Mouse (Mus musculus): ENCODE data around the gene Tuba3a. TPM values are rescaled to one million over a fixed set of nuclear protein-coding genes. Genes with fewer than 3 reads are reported as not detected.

Tuba3a gene
- not detected in 2 replicates for polyA plus RNA-seq (2015; fragmentation: Nextera tagmentation; extraction: Ambion mirVana)

GRCm38 (mm10) chr6:125285890-125286289 is at the start of gene Tuba3a:
Gene Tuba3a (minus strand): TSS chr6:125286042.
- H3K36me3 ChIP-seq (ENCODE audit: control insufficient read depth, insufficient read depth) = no peaks in the 10 kb centered on the region
- no peak within 1 kb of the TSS for H3K4me2 ChIP-seq (ENCODE audit: low read depth, low read length)
- H3K4me3 ChIP-seq (ENCODE audit: low read length) = no peak within 1 kb of the TSS
- ATAC-seq (replicated peaks; ENCODE audit: extremely low read depth, insufficient read depth, low FRiP score) = no peak
- no peak within 1 kb of the TSS for H3K9ac ChIP-seq (ENCODE audit: low read length)
- WGBS = 96% methylated on average over 22 of the region's 22 CpGs
- H3K4me1 ChIP-seq (ENCODE audit: control insufficient read depth, insufficient read depth, low read length) = no peaks in the 10 kb centered on the region
- H3K27ac ChIP-seq (ENCODE audit: low read length) = no peak within 1 kb of the TSS
- H3K27me3 ChIP-seq (ENCODE audit: control insufficient read depth, insufficient read depth, low read length) = peaks cover 3% of the 10 kb centered on the region; the same call in 1 of the 2 replicates
- H3K9me3 ChIP-seq (replicated peaks; ENCODE audit: control insufficient read depth, low read length) = no peaks in the 10 kb centered on the region; the same call in 1 of the 2 replicates

GRCm38 (mm10) chr6:125334356-125334755 is 48.5 kb upstream of the Tuba3a start:
- H3K27ac ChIP-seq (ENCODE audit: low read length) = no peak overlapping the region
- peaks cover 8% of the 10 kb centered on the region; the same call in 1 of the 2 replicates for H3K4me1 ChIP-seq (ENCODE audit: control insufficient read depth, insufficient read depth, low read length)
- ATAC-seq (replicated peaks; ENCODE audit: extremely low read depth, insufficient read depth, low FRiP score) = no peak
- no peak overlapping the region for H3K4me3 ChIP-seq (ENCODE audit: low read length)
- H3K4me2 ChIP-seq (ENCODE audit: low read depth, low read length) = no peak overlapping the region
- H3K9ac ChIP-seq (ENCODE audit: low read length) = no peak overlapping the region
- H3K27me3 ChIP-seq (ENCODE audit: control insufficient read depth, insufficient read depth, low read length) = no peaks in the 10 kb centered on the region
- H3K9me3 ChIP-seq (replicated peaks; ENCODE audit: control insufficient read depth, low read length) = no peaks in the 10 kb centered on the region
- no peaks in the 10 kb centered on the region for H3K36me3 ChIP-seq (ENCODE audit: control insufficient read depth, insufficient read depth)
- 71% methylated on average over 2 of the region's 2 CpGs for WGBS

GRCm38 (mm10) chr6:125333112-125333899 is 47.5 kb upstream of the Tuba3a start:
- H3K9me3 ChIP-seq (replicated peaks; ENCODE audit: control insufficient read depth, low read length) = no peaks in the 10 kb centered on the region
- H3K27ac ChIP-seq (ENCODE audit: low read length) = no peak overlapping the region
- H3K4me1 ChIP-seq (ENCODE audit: control insufficient read depth, insufficient read depth, low read length) = peaks cover 8% of the 10 kb centered on the region; the same call in 1 of the 2 replicates
- H3K27me3 ChIP-seq (ENCODE audit: control insufficient read depth, insufficient read depth, low read length) = no peaks in the 10 kb centered on the region
- H3K4me3 ChIP-seq (ENCODE audit: low read length) = no peak overlapping the region
- no peak overlapping the region for H3K9ac ChIP-seq (ENCODE audit: low read length)
- 67% methylated on average over 14 of the region's 14 CpGs for WGBS
- H3K36me3 ChIP-seq (ENCODE audit: control insufficient read depth, insufficient read depth) = no peaks in the 10 kb centered on the region
- ATAC-seq (replicated peaks; ENCODE audit: extremely low read depth, insufficient read depth, low FRiP score) = no peak
- no peak overlapping the region for H3K4me2 ChIP-seq (ENCODE audit: low read depth, low read length)

- 1% methylated on average over 39 of the region's 39 CpGs for WGBS
- H3K27ac ChIP-seq (ENCODE audit: low read length) = peak overlapping the region; percentile 52; the same call in 1 of the 2 replicates
Observed at GRCm38 (mm10) chr6:125330626-125331326, 44.9 kb upstream of the Tuba3a start.

GRCm38 (mm10) chr6:125328243-125328642 is 42.4 kb upstream of the Tuba3a start:
- H3K27ac ChIP-seq (ENCODE audit: low read length) = no peak overlapping the region
- H3K4me3 ChIP-seq (ENCODE audit: low read length) = no peak overlapping the region
- peaks cover 12% of the 10 kb centered on the region; the same call in 1 of the 2 replicates for H3K4me1 ChIP-seq (ENCODE audit: control insufficient read depth, insufficient read depth, low read length)
- no peak for ATAC-seq (replicated peaks; ENCODE audit: extremely low read depth, insufficient read depth, low FRiP score)
- 78% methylated on average over 5 of the region's 5 CpGs for WGBS
- no peaks in the 10 kb centered on the region; the same call in 1 of the 2 replicates for H3K27me3 ChIP-seq (ENCODE audit: control insufficient read depth, insufficient read depth, low read length)
- no peak overlapping the region for H3K4me2 ChIP-seq (ENCODE audit: low read depth, low read length)
- no peaks in the 10 kb centered on the region for H3K36me3 ChIP-seq (ENCODE audit: control insufficient read depth, insufficient read depth)
- no peak overlapping the region for H3K9ac ChIP-seq (ENCODE audit: low read length)
- H3K9me3 ChIP-seq (replicated peaks; ENCODE audit: control insufficient read depth, low read length) = no peaks in the 10 kb centered on the region

More at GRCm38 (mm10) chr6:125330626-125331326, 44.9 kb upstream of the Tuba3a start:
- H3K4me2 ChIP-seq (ENCODE audit: low read depth, low read length) = peak overlapping the region; percentile 83
- no peaks in the 10 kb centered on the region for H3K9me3 ChIP-seq (replicated peaks; ENCODE audit: control insufficient read depth, low read length)
- no peaks in the 10 kb centered on the region for H3K27me3 ChIP-seq (ENCODE audit: control insufficient read depth, insufficient read depth, low read length)
- peaks cover 8% of the 10 kb centered on the region; the same call in 1 of the 2 replicates for H3K4me1 ChIP-seq (ENCODE audit: control insufficient read depth, insufficient read depth, low read length)
- no peaks in the 10 kb centered on the region for H3K36me3 ChIP-seq (ENCODE audit: control insufficient read depth, insufficient read depth)
- H3K4me3 ChIP-seq (ENCODE audit: low read length) = peak overlapping the region; percentile 66
- peak; percentile 95 for ATAC-seq (replicated peaks; ENCODE audit: extremely low read depth, insufficient read depth, low FRiP score)
- H3K9ac ChIP-seq (ENCODE audit: low read length) = peak overlapping the region; percentile 80

- Histone ChIP-seq H3K4me1 (ENCODE audit: control insufficient read depth, insufficient read depth, low read length) (peaks cover 12% of the 10 kb centered on the region), H3K9me3 (replicated peaks; ENCODE audit: control insufficient read depth, low read length) (no peaks in the 10 kb centered on the region), H3K4me3 (ENCODE audit: low read length) (no peak overlapping the region), H3K27me3 (ENCODE audit: control insufficient read depth, insufficient read depth, low read length) (peaks cover 25% of the 10 kb centered on the region), H3K36me3 (ENCODE audit: control insufficient read depth, insufficient read depth) (no peaks in the 10 kb centered on the region), H3K27ac (ENCODE audit: low read length) (no peak overlapping the region), H3K9ac (ENCODE audit: low read length) (no peak overlapping the region), H3K4me2 (ENCODE audit: low read depth, low read length) (no peak overlapping the region)
- WGBS = 31% methylated on average over 6 of the region's 6 CpGs
- ATAC-seq (replicated peaks; ENCODE audit: extremely low read depth, insufficient read depth, low FRiP score) = no peak
Observed at GRCm38 (mm10) chr6:125325337-125325736, 39.5 kb upstream of the Tuba3a start.

- H3K4me1 ChIP-seq (ENCODE audit: control insufficient read depth, insufficient read depth, low read length) = peaks cover 11% of the 10 kb centered on the region
- H3K4me2 ChIP-seq (ENCODE audit: low read depth, low read length) = no peak overlapping the region
- no peak overlapping the region for H3K4me3 ChIP-seq (ENCODE audit: low read length)
- 65% methylated on average over 6 of the region's 6 CpGs for WGBS
- ATAC-seq (replicated peaks; ENCODE audit: extremely low read depth, insufficient read depth, low FRiP score) = no peak
- H3K27me3 ChIP-seq (ENCODE audit: control insufficient read depth, insufficient read depth, low read length) = peaks cover 28% of the 10 kb centered on the region
- no peak overlapping the region for H3K9ac ChIP-seq (ENCODE audit: low read length)
- no peak overlapping the region for H3K27ac ChIP-seq (ENCODE audit: low read length)
- no peaks in the 10 kb centered on the region for H3K36me3 ChIP-seq (ENCODE audit: control insufficient read depth, insufficient read depth)
- H3K9me3 ChIP-seq (replicated peaks; ENCODE audit: control insufficient read depth, low read length) = no peaks in the 10 kb centered on the region
Observed at GRCm38 (mm10) chr6:125323547-125323946, 37.7 kb upstream of the Tuba3a start.

GRCm38 (mm10) chr6:125322794-125323193 is 37.0 kb upstream of the Tuba3a start:
- no peak for ATAC-seq (replicated peaks; ENCODE audit: extremely low read depth, insufficient read depth, low FRiP score)

More at GRCm38 (mm10) chr6:125322794-125323193, 37.0 kb upstream of the Tuba3a start:
- WGBS = 54% methylated on average over 13 of the region's 13 CpGs
- Histone ChIP-seq H3K27me3 (ENCODE audit: control insufficient read depth, insufficient read depth, low read length) (peaks cover 28% of the 10 kb centered on the region), H3K9ac (ENCODE audit: low read length) (no peak overlapping the region), H3K36me3 (ENCODE audit: control insufficient read depth, insufficient read depth) (no peaks in the 10 kb centered on the region), H3K9me3 (replicated peaks; ENCODE audit: control insufficient read depth, low read length) (no peaks in the 10 kb centered on the region), H3K4me3 (ENCODE audit: low read length) (no peak overlapping the region), H3K27ac (ENCODE audit: low read length) (no peak overlapping the region), H3K4me2 (ENCODE audit: low read depth, low read length) (no peak overlapping the region), H3K4me1 (ENCODE audit: control insufficient read depth, insufficient read depth, low read length) (peaks cover 11% of the 10 kb centered on the region)

All from heart, embryonic 16.5 days (tissue).